Mouse (Mus musculus): ENCODE results near the gene Olfr987. TPM values are rescaled to one million over a fixed set of nuclear protein-coding genes. Genes with fewer than 3 reads are reported as not detected.
"Not testable (repeated sequence)": the region's sequence is repeated elsewhere in the genome, so short reads cannot be mapped to it uniquely, and the experiment has no call there.

The Olfr987 gene
- not detected in 2 replicates for polyA plus RNA-seq (2014; fragmentation: Nextera tagmentation; extraction: Ambion mirVana)

GRCm38 (mm10) chr2:85339215-85339614 lies at the start of gene Olfr987:
Gene Olfr987, minus strand, starts transcription at chr2:85339315.
- H3K27ac ChIP-seq (replicated peaks; ENCODE audit: low read depth, low read length); H3K4me1 ChIP-seq (ENCODE audit: control insufficient read depth, insufficient read depth, low read length); H3K4me2 ChIP-seq (ENCODE audit: low read length); H3K27me3 ChIP-seq (ENCODE audit: control insufficient read depth, insufficient read depth, low read length); H3K9me3 ChIP-seq (ENCODE audit: control insufficient read depth, low read length); ATAC-seq (ENCODE audit: low FRiP score, low TSS enrichment); H3K36me3 ChIP-seq (ENCODE audit: control insufficient read depth, insufficient read depth, low read length); H3K9ac ChIP-seq (replicated peaks; ENCODE audit: low read length); H3K4me3 ChIP-seq (replicated peaks; ENCODE audit: low read depth, low read length); DNase-seq: not testable (repeated sequence)

- not testable (repeated sequence) for H3K4me1 ChIP-seq (ENCODE audit: control insufficient read depth, insufficient read depth, low read length); H3K4me2 ChIP-seq (ENCODE audit: low read length); H3K9me3 ChIP-seq (ENCODE audit: control insufficient read depth, low read length); H3K9ac ChIP-seq (replicated peaks; ENCODE audit: low read length); H3K27ac ChIP-seq (replicated peaks; ENCODE audit: low read depth, low read length); DNase-seq; H3K27me3 ChIP-seq (ENCODE audit: control insufficient read depth, insufficient read depth, low read length); ATAC-seq (ENCODE audit: low FRiP score, low TSS enrichment); H3K4me3 ChIP-seq (replicated peaks; ENCODE audit: low read depth, low read length); H3K36me3 ChIP-seq (ENCODE audit: control insufficient read depth, insufficient read depth, low read length)
Observed at GRCm38 (mm10) chr2:85363127-85363526, 24.0 kb upstream of the Olfr987 start, which contains the start of gene Olfr988. Gene Olfr988, minus strand, starts transcription at chr2:85363227.

GRCm38 (mm10) chr2:85339972-85340371 lies 857 bp upstream of the Olfr987 start:
- H3K9ac ChIP-seq (replicated peaks; ENCODE audit: low read length), result no peak overlapping the region
- ATAC-seq (ENCODE audit: low FRiP score, low TSS enrichment), result no peak
- no peaks in the 10 kb centered on the region for H3K4me1 ChIP-seq (ENCODE audit: control insufficient read depth, insufficient read depth, low read length)
- no peak overlapping the region for H3K4me3 ChIP-seq (replicated peaks; ENCODE audit: low read depth, low read length)
- H3K27ac ChIP-seq (replicated peaks; ENCODE audit: low read depth, low read length), result no peak overlapping the region
- no peaks in the 10 kb centered on the region for H3K36me3 ChIP-seq (ENCODE audit: control insufficient read depth, insufficient read depth, low read length)
- 86% methylated on average over 7 of the region's 7 CpGs for WGBS
- DNase-seq, result no peak
- H3K9me3 ChIP-seq (ENCODE audit: control insufficient read depth, low read length), result no peaks in the 10 kb centered on the region
- no peaks in the 10 kb centered on the region for H3K27me3 ChIP-seq (ENCODE audit: control insufficient read depth, insufficient read depth, low read length)
- no peak overlapping the region for H3K4me2 ChIP-seq (ENCODE audit: low read length)

GRCm38 (mm10) chr2:85319106-85319505 lies 20.0 kb downstream of the Olfr987 start:
- Histone ChIP-seq H3K4me3 (replicated peaks; ENCODE audit: low read depth, low read length) (no peak overlapping the region), H3K36me3 (ENCODE audit: control insufficient read depth, insufficient read depth, low read length) (no peaks in the 10 kb centered on the region), H3K27ac (replicated peaks; ENCODE audit: low read depth, low read length) (no peak overlapping the region), H3K9ac (replicated peaks; ENCODE audit: low read length) (no peak overlapping the region), H3K4me2 (ENCODE audit: low read length) (no peak overlapping the region), H3K9me3 (ENCODE audit: control insufficient read depth, low read length) (no peaks in the 10 kb centered on the region), H3K4me1 (ENCODE audit: control insufficient read depth, insufficient read depth, low read length) (no peaks in the 10 kb centered on the region), H3K27me3 (ENCODE audit: control insufficient read depth, insufficient read depth, low read length) (no peaks in the 10 kb centered on the region)
- DNase-seq (no peak), ATAC-seq (ENCODE audit: low FRiP score, low TSS enrichment) (no peak)
- WGBS, result 90% methylated on average over 1 of the region's 1 CpGs

GRCm38 (mm10) chr2:85285406-85285805 lies 53.7 kb downstream of the Olfr987 start:
- Histone ChIP-seq H3K4me2 (ENCODE audit: low read length) (no peak overlapping the region), H3K9me3 (ENCODE audit: control insufficient read depth, low read length) (no peaks in the 10 kb centered on the region), H3K4me3 (replicated peaks; ENCODE audit: low read depth, low read length) (no peak overlapping the region), H3K36me3 (ENCODE audit: control insufficient read depth, insufficient read depth, low read length) (no peaks in the 10 kb centered on the region), H3K4me1 (ENCODE audit: control insufficient read depth, insufficient read depth, low read length) (no peaks in the 10 kb centered on the region), H3K9ac (replicated peaks; ENCODE audit: low read length) (no peak overlapping the region), H3K27me3 (ENCODE audit: control insufficient read depth, insufficient read depth, low read length) (no peaks in the 10 kb centered on the region), H3K27ac (replicated peaks; ENCODE audit: low read depth, low read length) (no peak overlapping the region)
- no peak for ATAC-seq (ENCODE audit: low FRiP score, low TSS enrichment)
- 56% methylated on average over 1 of the region's 1 CpGs for WGBS
- DNase-seq, result no peak

GRCm38 (mm10) chr2:85284626-85285025 lies 54.5 kb downstream of the Olfr987 start:
- no peak overlapping the region for H3K4me3 ChIP-seq (replicated peaks; ENCODE audit: low read depth, low read length)
- ATAC-seq (ENCODE audit: low FRiP score, low TSS enrichment) (no peak; the same call in 1 of the 2 replicates), DNase-seq (peak; percentile 30)
- H3K4me2 ChIP-seq (ENCODE audit: low read length), result no peak overlapping the region
- 0 out of 2 replicates have a peak overlapping the region, but pooled peaks have one; percentile 52 for H3K27ac ChIP-seq (replicated peaks; ENCODE audit: low read depth, low read length)
- H3K9me3 ChIP-seq (ENCODE audit: control insufficient read depth, low read length), result no peaks in the 10 kb centered on the region
- whole genome bisulfite sequencing, result 25% methylated on average over 6 of the region's 6 CpGs
- H3K27me3 ChIP-seq (ENCODE audit: control insufficient read depth, insufficient read depth, low read length), result no peaks in the 10 kb centered on the region
- H3K9ac ChIP-seq (replicated peaks; ENCODE audit: low read length), result no peak overlapping the region
- no peaks in the 10 kb centered on the region for H3K36me3 ChIP-seq (ENCODE audit: control insufficient read depth, insufficient read depth, low read length)
- H3K4me1 ChIP-seq (ENCODE audit: control insufficient read depth, insufficient read depth, low read length), result no peaks in the 10 kb centered on the region

GRCm38 (mm10) chr2:85283631-85284466 lies 55.3 kb downstream of the Olfr987 start:
- Histone ChIP-seq H3K27me3 (ENCODE audit: control insufficient read depth, insufficient read depth, low read length) (no peaks in the 10 kb centered on the region), H3K9ac (replicated peaks; ENCODE audit: low read length) (no peak overlapping the region), H3K4me2 (ENCODE audit: low read length) (no peak overlapping the region), H3K4me3 (replicated peaks; ENCODE audit: low read depth, low read length) (no peak overlapping the region), H3K27ac (replicated peaks; ENCODE audit: low read depth, low read length) (no peak overlapping the region), H3K9me3 (ENCODE audit: control insufficient read depth, low read length) (no peaks in the 10 kb centered on the region), H3K4me1 (ENCODE audit: control insufficient read depth, insufficient read depth, low read length) (no peaks in the 10 kb centered on the region), H3K36me3 (ENCODE audit: control insufficient read depth, insufficient read depth, low read length) (no peaks in the 10 kb centered on the region)
- ATAC-seq (ENCODE audit: low FRiP score, low TSS enrichment) (no peak), DNase-seq (no peak)
- 88% methylated on average over 8 of the region's 8 CpGs for WGBS

GRCm38 (mm10) chr2:85281023-85281422 lies 58.1 kb downstream of the Olfr987 start:
- no peak overlapping the region for H3K9ac ChIP-seq (replicated peaks; ENCODE audit: low read length)
- H3K27me3 ChIP-seq (ENCODE audit: control insufficient read depth, insufficient read depth, low read length), result no peaks in the 10 kb centered on the region
- H3K4me2 ChIP-seq (ENCODE audit: low read length), result no peak overlapping the region
- 63% methylated on average over 4 of the region's 4 CpGs for WGBS
- H3K36me3 ChIP-seq (ENCODE audit: control insufficient read depth, insufficient read depth, low read length), result no peaks in the 10 kb centered on the region
- DNase-seq, result no peak
- no peak overlapping the region for H3K4me3 ChIP-seq (replicated peaks; ENCODE audit: low read depth, low read length)
- ATAC-seq (ENCODE audit: low FRiP score, low TSS enrichment), result no peak
- no peaks in the 10 kb centered on the region for H3K4me1 ChIP-seq (ENCODE audit: control insufficient read depth, insufficient read depth, low read length)
- no peaks in the 10 kb centered on the region for H3K9me3 ChIP-seq (ENCODE audit: control insufficient read depth, low read length)
- H3K27ac ChIP-seq (replicated peaks; ENCODE audit: low read depth, low read length), result no peak overlapping the region

All from midbrain, embryonic 14.5 days (tissue).